ENCODE assay signal across 20 mouse cellular contexts in the genomic region with DNA sequence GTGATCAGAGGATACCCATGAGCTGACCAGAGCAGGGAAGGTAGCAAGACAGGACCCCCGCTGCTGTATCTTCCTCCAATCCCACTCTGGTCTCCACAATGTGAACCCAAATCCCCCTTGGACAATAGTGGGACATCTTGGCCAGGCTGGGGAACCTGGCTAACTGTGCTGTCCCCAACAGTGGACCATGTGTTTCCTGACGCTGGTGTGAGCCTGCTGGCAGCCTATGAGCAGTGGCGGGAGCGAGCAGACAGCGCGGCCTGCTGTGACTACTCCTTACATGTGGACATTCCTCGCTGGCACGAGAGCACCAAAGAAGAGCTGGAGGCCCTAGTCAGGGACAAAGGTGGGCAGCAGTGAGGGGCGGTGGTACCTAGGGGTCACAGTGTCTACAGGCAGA.
DNase-seq lines count a peak whose midpoint lies in the region; ATAC-seq lines count a peak whose summit lies in the region.
"Had no signal": no experiment of that assay in that cellular context is flagged by ENCODE, and none has a peak within 500 bp of the region (broad histone marks: within the 10 kb centered on the region; RNA-seq: fewer than 3 reads in every experiment).

No protein-coding gene starts in this region.

- ATAC-seq in cerebellum, adult (ENCODE audit: insufficient number of reproducible peaks, low FRiP score, low TSS enrichment): no peak
- ATAC-seq: forebrain, embryonic 13.5 days; forebrain, embryonic 16.5 days; hindbrain, embryonic 16.5 days; intestine, embryonic 15.5 days; Patski had no signal

- peak; percentile 59 for DNase-seq in cerebellum, adult 9-10 months
- DNase-seq in cerebellum, postnatal 14 days: peak; percentile 41 to 51
- no peak for DNase-seq in cerebellum, adult 8-10 months
- peak; percentile 53 to 58 for DNase-seq in cerebellum, postnatal 25 days
- DNase-seq in kidney, postnatal 36 days: no peak
- DNase-seq: adrenal gland, postnatal 10 days; adrenal gland, postnatal 36 days; B cell, adult 2 months; gastrocnemius, postnatal 14 days; heart, adult 18-20 months; heart, postnatal 10 days; heart, postnatal 36 days; kidney, adult 11 months; kidney, adult 8-10 months had no signal

Comparison
In these comparisons a context has a peak if more than half of its experiments do, and no peak if none do; other contexts are left out.
1. DNase-seq: peak in cerebellum, adult 9-10 months (single experiment), cerebellum, postnatal 14 days (2 of 2) and cerebellum, postnatal 25 days (2 of 2); none in cerebellum, adult 8-10 months (single experiment) and kidney, postnatal 36 days (0 of 2).